Mouse (Mus musculus): ENCODE data around the gene Nabp2. TPM values are rescaled to one million over a fixed set of nuclear protein-coding genes. Genes with fewer than 3 reads are reported as not detected.

Gene Nabp2
- total and polyA plus RNA-seq, 2 experiments from 2014 or later, result 82.0 to 145 TPM

- Histone ChIP-seq H3K4me2 (ENCODE audit: low read depth, low read length, poor library complexity, severe bottlenecking) (no peak within 1 kb of the TSS), H3K27me3 (ENCODE audit: insufficient read depth, low read length) (no peaks in the 10 kb centered on the region), H3K4me1 (ENCODE audit: insufficient read depth, low read length) (no peaks in the 10 kb centered on the region), H3K9ac (replicated peaks; ENCODE audit: low read length, poor library complexity, severe bottlenecking) (no peak within 1 kb of the TSS), H3K36me3 (ENCODE audit: insufficient read depth, low read length) (peaks cover 3% of the 10 kb centered on the region; the same call in 1 of the 2 replicates), H3K9me3 (ENCODE audit: low read length) (no peaks in the 10 kb centered on the region), H3K27ac (ENCODE audit: low read depth, low read length) (no peak within 1 kb of the TSS), H3K4me3 (ENCODE audit: low read depth, low read length) (no peak within 1 kb of the TSS)
- ATAC-seq (ENCODE audit: low FRiP score) (no peak), DNase-seq (ENCODE audit: low spot score) (no peak)
- WGBS, result 23% methylated on average over 2 of the region's 2 CpGs
- no peak for TF ChIP-seq CTCF (IDR thresholded peaks at IDR 0.05)
These were observed 10.2 kb downstream of the Nabp2 start, which contains the start of gene Slc39a5 for GRCm38 (mm10) chr10:128401056-128401455. Slc39a5 (minus strand) TSS chr10:128401229.

DNA sequence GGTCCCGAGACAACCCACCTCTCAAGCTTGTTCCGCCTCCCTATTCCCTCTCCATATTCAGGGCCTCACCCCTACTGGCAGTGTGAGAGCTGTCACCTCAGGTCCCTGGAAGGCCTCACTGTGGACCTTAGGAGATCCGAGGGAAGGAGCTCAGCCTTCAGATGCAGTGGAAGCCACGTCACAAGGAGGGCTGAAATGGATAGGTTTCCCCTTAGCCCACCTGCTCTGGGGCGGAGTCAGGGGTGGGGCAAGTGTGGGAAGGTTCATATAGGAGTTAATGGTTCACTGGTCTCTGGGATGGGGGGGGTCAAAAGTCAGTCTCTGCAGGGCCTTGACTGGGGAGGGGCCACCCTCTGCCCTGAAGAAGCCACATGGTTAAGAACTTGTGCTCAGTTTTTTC is 11.0 kb downstream of the Nabp2 start:
- no peaks in the 10 kb centered on the region for H3K9me3 ChIP-seq (ENCODE audit: low read length)
- H3K27me3 ChIP-seq (ENCODE audit: insufficient read depth, low read length), result no peaks in the 10 kb centered on the region
- H3K27ac ChIP-seq (ENCODE audit: low read depth, low read length), result no peak overlapping the region
- TF ChIP-seq CTCF (IDR thresholded peaks at IDR 0.05), result no peak
- WGBS, result 31% methylated on average over 5 of the region's 5 CpGs
- H3K4me1 ChIP-seq (ENCODE audit: insufficient read depth, low read length), result no peaks in the 10 kb centered on the region
- no peak for ATAC-seq (ENCODE audit: low FRiP score)
- no peak overlapping the region for H3K9ac ChIP-seq (replicated peaks; ENCODE audit: low read length, poor library complexity, severe bottlenecking)
- H3K4me2 ChIP-seq (ENCODE audit: low read depth, low read length, poor library complexity, severe bottlenecking), result no peak overlapping the region
- DNase-seq (ENCODE audit: low spot score), result no peak
- H3K4me3 ChIP-seq (ENCODE audit: low read depth, low read length), result no peak overlapping the region
- peaks cover 6% of the 10 kb centered on the region; the same call in 1 of the 2 replicates for H3K36me3 ChIP-seq (ENCODE audit: insufficient read depth, low read length)

DNA sequence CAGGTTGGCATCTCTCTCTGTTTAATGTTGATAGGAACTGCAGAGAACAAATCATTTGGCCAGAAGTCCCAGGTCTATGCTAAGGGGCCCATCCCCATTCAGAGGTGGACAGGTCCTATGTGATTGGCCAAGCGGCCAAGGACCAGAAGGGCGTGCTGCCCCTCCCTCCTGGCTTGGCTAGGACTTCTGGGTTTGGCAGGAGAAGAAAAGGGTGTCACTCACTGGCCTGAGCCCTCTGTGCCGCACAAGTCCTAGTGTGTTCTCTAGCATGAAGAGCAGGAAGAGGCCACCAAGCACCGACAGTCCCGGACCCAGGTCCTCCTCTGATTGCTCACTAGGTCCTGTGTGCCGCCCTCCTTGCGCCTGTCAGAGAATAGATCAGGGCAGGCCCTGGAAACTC is 13.8 kb downstream of the Nabp2 start:
- H3K9ac ChIP-seq (replicated peaks; ENCODE audit: low read length, poor library complexity, severe bottlenecking), result 0 out of 2 replicates have a peak overlapping the region, but pooled peaks have one; percentile 19
- peaks cover 22% of the 10 kb centered on the region for H3K36me3 ChIP-seq (ENCODE audit: insufficient read depth, low read length)
- no peak overlapping the region for H3K27ac ChIP-seq (ENCODE audit: low read depth, low read length)
- H3K27me3 ChIP-seq (ENCODE audit: insufficient read depth, low read length), result no peaks in the 10 kb centered on the region
- H3K4me2 ChIP-seq (ENCODE audit: low read depth, low read length, poor library complexity, severe bottlenecking), result no peak overlapping the region
- 46% methylated on average over 7 of the region's 7 CpGs for WGBS
- ATAC-seq (ENCODE audit: low FRiP score), result peak; percentile 21
- H3K9me3 ChIP-seq (ENCODE audit: low read length), result no peaks in the 10 kb centered on the region
- DNase-seq (ENCODE audit: low spot score), result peak; percentile 34
- no peak for TF ChIP-seq CTCF (IDR thresholded peaks at IDR 0.05)
- no peaks in the 10 kb centered on the region for H3K4me1 ChIP-seq (ENCODE audit: insufficient read depth, low read length)
- H3K4me3 ChIP-seq (ENCODE audit: low read depth, low read length), result no peak overlapping the region

GRCm38 (mm10) chr10:128396716-128397264 is 14.5 kb downstream of the Nabp2 start:
- no peaks in the 10 kb centered on the region for H3K4me1 ChIP-seq (ENCODE audit: insufficient read depth, low read length)
- 69% methylated on average over 10 of the region's 10 CpGs for WGBS
- H3K9ac ChIP-seq (replicated peaks; ENCODE audit: low read length, poor library complexity, severe bottlenecking), result no peak overlapping the region
- no peak overlapping the region for H3K4me2 ChIP-seq (ENCODE audit: low read depth, low read length, poor library complexity, severe bottlenecking)
- no peaks in the 10 kb centered on the region for H3K27me3 ChIP-seq (ENCODE audit: insufficient read depth, low read length)
- H3K36me3 ChIP-seq (ENCODE audit: insufficient read depth, low read length), result peaks cover 29% of the 10 kb centered on the region
- H3K27ac ChIP-seq (ENCODE audit: low read depth, low read length), result no peak overlapping the region
- no peak for ATAC-seq (ENCODE audit: low FRiP score)
- no peaks in the 10 kb centered on the region for H3K9me3 ChIP-seq (ENCODE audit: low read length)
- no peak overlapping the region for H3K4me3 ChIP-seq (ENCODE audit: low read depth, low read length)
- no peak for DNase-seq (ENCODE audit: low spot score)
- no peak for TF ChIP-seq CTCF (IDR thresholded peaks at IDR 0.05)

DNA sequence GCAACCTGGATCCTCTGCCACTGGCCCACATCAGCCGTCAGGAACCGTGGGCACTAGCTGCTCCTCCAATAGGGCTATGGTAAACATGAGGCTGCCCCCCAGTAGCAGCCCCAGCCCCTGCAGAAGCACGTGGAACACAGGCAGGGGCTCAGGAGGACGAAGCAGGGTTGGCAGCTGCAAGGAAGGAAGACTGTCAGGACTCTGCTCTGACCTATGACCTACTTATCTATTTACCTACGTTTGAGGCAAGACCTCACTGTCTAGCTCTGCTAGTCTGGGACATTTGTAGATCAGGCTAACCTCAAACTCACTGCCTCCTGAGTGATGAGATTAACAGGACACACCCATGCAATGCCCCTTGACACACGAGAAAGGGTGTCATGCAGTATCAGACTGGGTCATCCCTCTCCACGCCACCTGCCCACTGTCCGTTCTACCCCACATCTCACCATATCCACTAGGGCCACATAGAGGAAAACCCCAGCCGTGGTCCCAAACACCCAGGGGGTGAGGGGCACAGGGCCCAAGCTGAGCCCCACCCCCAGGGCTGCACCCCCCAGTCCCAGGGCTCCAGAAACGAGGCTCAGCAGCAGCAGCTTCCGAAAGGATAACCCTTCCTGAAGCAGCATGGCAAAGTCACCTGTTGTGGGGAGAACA is 15.1 kb downstream of the Nabp2 start:
- Histone ChIP-seq H3K27me3 (ENCODE audit: insufficient read depth, low read length) (no peaks in the 10 kb centered on the region), H3K9ac (replicated peaks; ENCODE audit: low read length, poor library complexity, severe bottlenecking) (no peak overlapping the region), H3K27ac (ENCODE audit: low read depth, low read length) (no peak overlapping the region), H3K4me1 (ENCODE audit: insufficient read depth, low read length) (no peaks in the 10 kb centered on the region), H3K4me2 (ENCODE audit: low read depth, low read length, poor library complexity, severe bottlenecking) (no peak overlapping the region), H3K36me3 (ENCODE audit: insufficient read depth, low read length) (peaks cover 35% of the 10 kb centered on the region), H3K4me3 (ENCODE audit: low read depth, low read length) (no peak overlapping the region), H3K9me3 (ENCODE audit: low read length) (no peaks in the 10 kb centered on the region)
- DNase-seq (ENCODE audit: low spot score) (no peak), ATAC-seq (ENCODE audit: low FRiP score) (no peak)
- TF ChIP-seq CTCF (IDR thresholded peaks at IDR 0.05), result no peak
- 67% methylated on average over 11 of the region's 11 CpGs for whole genome bisulfite sequencing

DNA sequence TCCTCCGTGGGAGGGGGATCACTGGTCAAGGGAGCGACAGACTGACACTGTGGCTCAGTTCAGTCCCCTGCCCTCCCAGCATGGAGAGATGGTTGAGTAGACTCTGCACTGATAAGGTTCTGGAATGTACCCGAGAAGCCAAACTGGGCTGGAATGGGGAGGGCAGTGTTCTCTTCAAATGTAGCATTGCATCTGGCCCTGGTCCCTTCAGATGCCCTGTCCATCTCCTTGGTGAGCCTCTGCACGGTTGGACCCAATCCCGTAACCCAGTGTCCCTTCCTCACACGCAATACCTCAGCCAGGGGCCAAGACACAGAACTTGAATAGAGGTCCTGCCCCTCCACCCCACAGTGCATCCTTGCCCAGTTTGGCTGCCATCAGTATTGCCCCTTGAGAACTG is 19.4 kb downstream of the Nabp2 start:
- DNase-seq (ENCODE audit: low spot score) (no peak), ATAC-seq (ENCODE audit: low FRiP score) (no peak)
- H3K9me3 ChIP-seq (ENCODE audit: low read length), result no peaks in the 10 kb centered on the region
- H3K4me3 ChIP-seq (ENCODE audit: low read depth, low read length), result no peak overlapping the region
- H3K27ac ChIP-seq (ENCODE audit: low read depth, low read length), result no peak overlapping the region
- TF ChIP-seq CTCF (IDR thresholded peaks at IDR 0.05), result no peak
- H3K9ac ChIP-seq (replicated peaks; ENCODE audit: low read length, poor library complexity, severe bottlenecking), result no peak overlapping the region
- H3K27me3 ChIP-seq (ENCODE audit: insufficient read depth, low read length), result no peaks in the 10 kb centered on the region
- no peaks in the 10 kb centered on the region for H3K4me1 ChIP-seq (ENCODE audit: insufficient read depth, low read length)
- H3K4me2 ChIP-seq (ENCODE audit: low read depth, low read length, poor library complexity, severe bottlenecking), result no peak overlapping the region
- peaks cover 77% of the 10 kb centered on the region for H3K36me3 ChIP-seq (ENCODE audit: insufficient read depth, low read length)
- 79% methylated on average over 6 of the region's 6 CpGs for WGBS
